Mouse (Mus musculus) heart, embryonic 12.5 days (tissue): ENCODE results near the gene Trpc1. TPM values are rescaled to one million over a fixed set of nuclear protein-coding genes. Genes with fewer than 3 reads are reported as not detected.
A peak's percentile ranks its signal among the peaks of the same experiment; 100 is the strongest.

Experiments used
- ATAC-seq: fragments of 200-750 bp; cut with Nextera tagmentation; 2 replicates; pipeline ENCODE4 v1.8.0; 2017; ENCODE audit warnings: moderate TSS enrichment, moderate library complexity; ENCODE audit not compliant: insufficient number of reproducible peaks, low FRiP score
- H3K27ac ChIP-seq: fragments of 300-500 bp; sonication (generic); 2 replicates; pipeline ENCODE4 v1.5.1; 2016; ENCODE audit warnings: mild to moderate bottlenecking, moderate library complexity; ENCODE audit not compliant: poor library complexity, severe bottlenecking
- H3K27me3 ChIP-seq: fragments of 300-500 bp; sonication (generic); replicated peaks from 2 replicates; pipeline ENCODE4 v1.6.1; 2016; ENCODE audit warnings: mild to moderate bottlenecking, moderate library complexity
- H3K36me3 ChIP-seq: fragments of 300-500 bp; sonication (generic); 2 replicates; pipeline ENCODE4 v1.6.1; 2016; ENCODE audit warnings: mild to moderate bottlenecking, moderate library complexity
- H3K4me1 ChIP-seq: fragments of 300-500 bp; sonication (generic); replicated peaks from 2 replicates; pipeline ENCODE4 v1.6.1; 2016; ENCODE audit warnings: mild to moderate bottlenecking
- H3K4me2 ChIP-seq: fragments of 300-500 bp; sonication (generic); 2 replicates; pipeline ENCODE4 v1.6.1; 2016; ENCODE audit warnings: mild to moderate bottlenecking, moderate library complexity
- H3K4me3 ChIP-seq: fragments of 300-500 bp; sonication (generic); 2 replicates; pipeline ENCODE4 v1.5.1; 2016; ENCODE audit warnings: mild to moderate bottlenecking
- H3K9ac ChIP-seq: fragments of 300-500 bp; sonication (generic); 2 replicates; pipeline ENCODE4 v1.6.1; 2016; ENCODE audit warnings: mild to moderate bottlenecking, moderate library complexity
- H3K9me3 ChIP-seq: fragments of 300-500 bp; sonication (generic); replicated peaks from 2 replicates; pipeline ENCODE4 v1.6.1; 2016; ENCODE audit warnings: mild to moderate bottlenecking, moderate library complexity
- WGBS: fragments of 180-500 bp; shearing (Covaris S2); methylation state at CpG from one replicate; pipeline ENCODE4 v1.1.7; 2016; 5-methylcytosine and 5-hydroxymethylcytosine counted together
- polyA plus RNA-seq: library from polyadenylated mRNA; unstranded; fragments of >200 nt; fragmentation: Nextera tagmentation; extraction: Ambion mirVana; gene quantifications from 2 replicates; pipeline ENCODE4 v1.2.1, GENCODE M21; 2016

The Trpc1 gene
- polyA plus RNA-seq, 1 experiment from 2014 or later: 3.8 TPM

DNA sequence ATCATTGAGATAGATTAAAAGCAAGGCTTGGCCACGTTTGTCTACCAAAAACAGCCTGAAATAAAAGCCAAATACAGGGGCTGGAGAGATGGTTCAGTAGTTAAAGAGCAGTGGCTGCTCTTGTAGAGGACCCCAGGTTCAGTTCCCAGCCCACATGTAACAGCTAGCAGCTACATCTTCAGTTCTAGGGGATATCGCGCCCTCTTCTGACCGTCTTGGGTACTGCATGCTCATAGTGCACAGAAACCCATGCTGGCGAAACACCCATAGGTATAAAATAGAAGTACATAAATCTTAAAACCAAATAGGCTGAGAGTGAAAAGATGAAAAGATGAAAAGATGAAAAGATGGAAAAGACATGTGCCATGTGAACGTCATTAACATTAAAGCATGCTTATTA, 77.4 kb downstream of the Trpc1 start:
- no peak overlapping the region for H3K4me2 ChIP-seq
- no peaks in the 10 kb centered on the region for H3K4me1 ChIP-seq
- no peak overlapping the region for H3K27ac ChIP-seq
- ATAC-seq: no peak
- no peak overlapping the region for H3K4me3 ChIP-seq
- H3K9me3 ChIP-seq: peaks cover 2% of the 10 kb centered on the region; the same call in 1 of the 2 replicates
- no peak overlapping the region for H3K9ac ChIP-seq
- no peaks in the 10 kb centered on the region for H3K27me3 ChIP-seq
- H3K36me3 ChIP-seq: no peaks in the 10 kb centered on the region
- 79% methylated on average over 6 of the region's 6 CpGs for WGBS

DNA sequence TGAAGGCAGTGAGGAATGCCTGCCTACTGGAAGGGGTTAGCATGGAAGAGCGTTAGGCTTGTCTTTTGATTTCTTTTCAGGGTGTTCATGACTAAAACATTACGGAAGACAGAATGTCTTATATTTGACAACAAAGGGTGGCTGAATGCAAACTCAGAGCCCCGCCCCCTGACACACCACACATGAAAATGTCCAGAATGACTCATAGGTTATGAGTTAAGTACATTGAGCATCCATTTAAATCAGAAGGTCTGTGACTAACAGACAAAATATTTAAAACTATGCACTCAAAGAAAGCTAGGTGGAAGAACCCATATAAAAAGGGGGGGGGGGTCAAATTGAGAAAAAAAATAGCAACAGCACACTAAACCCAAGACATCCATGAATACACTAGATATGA, 77.8 kb downstream of the Trpc1 start:
- no peak for ATAC-seq
- no peak overlapping the region for H3K9ac ChIP-seq
- H3K4me1 ChIP-seq: no peaks in the 10 kb centered on the region
- no peaks in the 10 kb centered on the region for H3K27me3 ChIP-seq
- whole genome bisulfite sequencing: 87% methylated on average over 3 of the region's 3 CpGs
- H3K4me2 ChIP-seq: no peak overlapping the region
- no peak overlapping the region for H3K27ac ChIP-seq
- H3K36me3 ChIP-seq: no peaks in the 10 kb centered on the region
- H3K9me3 ChIP-seq: peaks cover 2% of the 10 kb centered on the region; the same call in 1 of the 2 replicates
- no peak overlapping the region for H3K4me3 ChIP-seq

DNA sequence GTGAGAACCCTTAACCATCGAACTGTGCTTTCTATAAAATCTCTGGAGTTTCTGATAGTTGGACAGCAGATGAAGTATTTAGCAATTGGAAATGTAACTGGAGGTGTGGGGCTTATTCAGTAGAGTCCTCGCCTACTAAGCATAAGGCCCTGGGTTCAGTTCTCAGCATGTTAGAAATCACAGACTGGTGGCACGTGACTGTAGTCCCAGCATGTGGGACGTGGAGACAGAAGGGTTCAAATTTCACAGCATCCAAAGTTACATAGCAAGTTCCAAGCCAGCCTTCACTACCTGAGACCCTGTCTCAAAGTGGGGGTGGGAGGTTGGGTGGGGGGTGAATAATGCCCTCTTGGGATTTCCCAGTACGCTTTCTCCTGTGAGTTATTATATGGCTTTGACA, 81.9 kb downstream of the Trpc1 start:
- ATAC-seq: no peak
- no peaks in the 10 kb centered on the region for H3K36me3 ChIP-seq
- H3K27me3 ChIP-seq: no peaks in the 10 kb centered on the region
- no peak overlapping the region for H3K4me2 ChIP-seq
- H3K27ac ChIP-seq: no peak overlapping the region
- H3K9me3 ChIP-seq: peaks cover 2% of the 10 kb centered on the region; the same call in 1 of the 2 replicates
- peaks cover 5% of the 10 kb centered on the region for H3K4me1 ChIP-seq
- H3K4me3 ChIP-seq: no peak overlapping the region
- 67% methylated on average over 5 of the region's 5 CpGs for WGBS
- H3K9ac ChIP-seq: no peak overlapping the region

DNA sequence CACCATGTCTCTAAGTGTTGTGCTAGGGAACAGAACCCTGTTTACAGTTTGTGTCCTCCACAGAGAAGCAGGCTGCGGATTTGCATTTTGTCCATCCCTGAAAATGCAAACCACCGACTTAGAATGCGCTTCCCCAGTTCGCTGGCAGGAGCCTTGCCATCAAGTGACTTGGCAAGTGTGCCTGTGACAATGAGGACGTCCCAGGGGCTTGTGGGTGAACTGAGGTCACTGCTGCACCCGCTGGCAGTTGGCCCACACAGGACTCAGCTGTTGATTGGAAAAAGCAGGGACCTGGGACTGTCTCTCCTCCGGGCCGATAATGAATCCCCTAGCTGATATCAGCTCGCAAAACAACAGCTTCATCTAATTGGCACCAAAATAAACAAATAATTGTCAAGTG, 82.3 kb downstream of the Trpc1 start:
- Histone ChIP-seq H3K4me2 (no peak overlapping the region), H3K36me3 (no peaks in the 10 kb centered on the region), H3K9me3 (peaks cover 2% of the 10 kb centered on the region; the same call in 1 of the 2 replicates), H3K27ac (no peak overlapping the region), H3K4me1 (peaks cover 5% of the 10 kb centered on the region), H3K9ac (no peak overlapping the region), H3K4me3 (no peak overlapping the region), H3K27me3 (no peaks in the 10 kb centered on the region)
- ATAC-seq: no peak
- WGBS: 41% methylated on average over 9 of the region's 9 CpGs

DNA sequence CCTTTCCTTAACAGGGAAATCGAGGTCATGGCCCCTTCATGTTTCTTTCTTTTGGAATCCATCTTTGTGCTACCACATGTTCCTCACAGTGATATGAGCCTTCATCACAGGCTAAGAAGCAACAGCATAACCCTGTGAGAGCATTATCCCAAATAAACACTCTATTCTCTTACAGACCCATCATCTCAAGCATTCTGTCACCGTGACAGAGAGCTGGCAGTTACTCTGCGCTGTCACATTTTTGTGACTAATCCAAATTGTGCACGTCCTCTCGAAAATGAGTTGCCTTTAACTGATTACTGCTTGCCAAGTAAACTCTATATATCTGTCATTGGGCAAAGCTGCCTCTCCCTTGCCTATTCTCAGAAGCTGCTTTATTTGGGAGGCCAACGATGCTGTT, 84.3 kb downstream of the Trpc1 start:
- WGBS: 83% methylated on average over 6 of the region's 6 CpGs
- Histone ChIP-seq H3K4me1 (peaks cover 5% of the 10 kb centered on the region), H3K4me3 (no peak overlapping the region), H3K27ac (no peak overlapping the region), H3K27me3 (no peaks in the 10 kb centered on the region), H3K36me3 (no peaks in the 10 kb centered on the region), H3K4me2 (no peak overlapping the region), H3K9me3 (no peaks in the 10 kb centered on the region; the same call in 1 of the 2 replicates), H3K9ac (no peak overlapping the region)
- ATAC-seq: no peak

DNA sequence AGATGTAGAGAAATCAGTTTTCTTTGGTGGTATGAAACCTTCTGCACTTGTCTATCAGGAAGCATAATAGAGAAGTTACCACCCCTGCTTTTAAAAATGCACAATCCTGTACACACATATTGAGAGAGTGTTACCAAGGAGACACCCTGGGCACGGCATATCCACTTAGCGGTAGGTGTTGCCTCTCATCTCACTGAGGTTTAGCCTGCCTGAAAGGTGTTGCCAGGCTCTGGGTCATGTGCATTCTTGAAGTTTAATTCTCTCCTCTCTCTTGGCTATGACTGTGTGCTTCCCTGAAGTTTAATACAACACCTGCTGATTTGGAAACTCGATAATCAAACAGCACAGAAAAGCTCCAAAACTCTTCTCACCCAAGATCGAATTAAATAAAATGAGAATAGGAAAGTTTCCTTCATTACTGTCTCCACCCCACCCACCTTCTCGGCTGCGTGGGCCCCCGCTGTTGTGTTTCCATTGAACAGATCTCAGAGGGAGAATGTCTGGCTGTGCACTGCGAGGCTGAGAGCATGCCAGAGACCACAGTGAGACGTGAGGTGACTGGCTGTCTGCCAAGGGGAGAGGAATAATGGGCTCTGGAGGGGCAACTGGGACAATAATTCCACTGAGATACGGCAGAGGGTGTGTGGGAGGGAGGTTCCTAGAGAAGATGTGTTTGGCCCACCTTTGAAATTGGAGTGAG, 85.7 kb downstream of the Trpc1 start:
- Histone ChIP-seq H3K4me1 (peaks cover 5% of the 10 kb centered on the region), H3K9me3 (no peaks in the 10 kb centered on the region), H3K9ac (no peak overlapping the region), H3K4me3 (no peak overlapping the region), H3K27me3 (no peaks in the 10 kb centered on the region), H3K4me2 (no peak overlapping the region), H3K36me3 (no peaks in the 10 kb centered on the region), H3K27ac (no peak overlapping the region)
- WGBS: 42% methylated on average over 10 of the region's 10 CpGs
- ATAC-seq: 0 out of 2 replicates have a peak, but pooled peaks have one; percentile 18

DNA sequence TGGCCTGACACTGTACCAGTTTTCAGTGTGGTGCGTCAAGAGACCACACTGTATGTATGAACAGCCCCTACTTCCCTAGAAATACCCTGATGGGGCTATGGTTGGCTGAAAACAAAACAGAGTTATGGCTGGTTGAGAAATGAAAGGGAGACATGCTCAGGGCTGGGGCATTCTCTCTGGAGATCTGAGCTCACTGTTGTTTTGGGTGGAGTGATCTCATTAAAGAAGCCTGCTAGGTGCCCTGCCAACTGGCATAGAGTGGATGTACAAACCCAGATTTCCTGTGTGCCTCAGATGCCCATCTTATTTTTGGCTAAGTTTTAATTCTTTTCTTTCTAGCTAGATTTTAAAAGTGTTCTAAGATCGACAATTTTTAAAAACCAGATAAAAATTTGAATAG, 92.2 kb downstream of the Trpc1 start:
- Histone ChIP-seq H3K4me1 (no peaks in the 10 kb centered on the region), H3K4me2 (no peak overlapping the region), H3K27ac (no peak overlapping the region), H3K9me3 (no peaks in the 10 kb centered on the region), H3K9ac (no peak overlapping the region), H3K27me3 (no peaks in the 10 kb centered on the region), H3K4me3 (no peak overlapping the region), H3K36me3 (no peaks in the 10 kb centered on the region)
- 72% methylated on average over 2 of the region's 2 CpGs for WGBS
- ATAC-seq: no peak

Other genes with a start within 250 kb of the Trpc1 start
- gene U2surp, start 238.4 kb downstream of the Trpc1 start, polyA plus RNA-seq: 99.9 and 101 TPM in 2 replicates
- gene Paqr9, start 190.7 kb downstream of the Trpc1 start, polyA plus RNA-seq: 0.85 and 0.89 TPM in 2 replicates
- gene Pcolce2, start 112.8 kb downstream of the Trpc1 start, polyA plus RNA-seq: 0.24 and 0.42 TPM in 2 replicates
- 1.1 and 2.3 TPM in 2 replicates for gene Pls1, start 94.9 kb upstream of the Trpc1 start, polyA plus RNA-seq
- gene Atr, start 107.2 kb upstream of the Trpc1 start, polyA plus RNA-seq: 15.7 and 17.2 TPM in 2 replicates
- gene Xrn1, start 204.4 kb upstream of the Trpc1 start, polyA plus RNA-seq: 15.0 and 20.7 TPM in 2 replicates